Mouse (Mus musculus): ENCODE results near the gene Golga2.

DNA sequence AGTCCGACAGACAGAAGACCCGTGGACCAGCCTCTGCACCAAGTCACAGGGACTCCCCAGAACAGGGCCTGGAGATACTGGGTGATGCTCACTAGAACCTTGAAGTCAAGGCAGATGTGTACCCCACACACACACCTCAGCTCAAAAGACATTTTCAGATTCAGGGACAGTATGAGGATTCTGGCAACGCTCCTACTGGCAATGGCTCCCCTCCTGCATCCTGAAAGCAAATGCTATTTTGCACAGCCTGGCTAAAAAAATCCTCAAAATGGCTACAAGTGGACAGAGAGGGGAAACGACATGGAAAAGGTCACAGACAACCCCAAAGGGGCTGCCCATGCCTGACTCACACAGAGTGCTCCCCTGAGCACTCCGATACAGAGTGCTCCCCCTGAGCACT, 45.0 kb downstream of the Golga2 start:
- TF ChIP-seq CTCF (IDR thresholded peaks at IDR 0.05; ENCODE audit: borderline replicate concordance, insufficient read depth, low read length) (no peak), POLR2A (IDR thresholded peaks at IDR 0.05; ENCODE audit: low read depth, low read length) (no peak)
